Mouse (Mus musculus): ENCODE data around the gene Csf2rb2. TPM values are rescaled to one million over a fixed set of nuclear protein-coding genes. Genes with fewer than 3 reads are reported as not detected.
"Not testable (repeated sequence)": the region's sequence is repeated elsewhere in the genome, so short reads cannot be mapped to it uniquely, and the experiment has no call there.

The Csf2rb2 gene
- polyA plus RNA-seq, 1 experiment: 7.1 TPM

- H3K36me3 ChIP-seq (ENCODE audit: control insufficient read depth, insufficient read depth, low read length): no peaks in the 10 kb centered on the region
- H3K4me1 ChIP-seq (ENCODE audit: control insufficient read depth, insufficient read depth, low read length): no peaks in the 10 kb centered on the region
- no peak overlapping the region for H3K27ac ChIP-seq (ENCODE audit: insufficient read depth, low read depth, low read length)
- no peak for DNase-seq
- TF ChIP-seq POLR2A (IDR thresholded peaks at IDR 0.05; ENCODE audit: low read depth, low read length): no peak
- TF ChIP-seq CTCF (conservative IDR thresholded peaks at IDR 0.05; ENCODE audit: insufficient read depth, insufficient read length, low read depth, low read length): no peak
- H3K4me3 ChIP-seq (ENCODE audit: insufficient read depth, low read depth, low read length): no peak overlapping the region
- no peaks in the 10 kb centered on the region for H3K27me3 ChIP-seq (replicated peaks; ENCODE audit: control insufficient read depth, insufficient read depth, low read length)
- 75% methylated on average over 3 of the region's 3 CpGs for WGBS
These were observed 28.9 kb upstream of the Csf2rb2 start for GRCm38 (mm10) chr15:78334380-78334779.

GRCm38 (mm10) chr15:78332981-78333380 is 27.5 kb upstream of the Csf2rb2 start:
- no peaks in the 10 kb centered on the region for H3K27me3 ChIP-seq (replicated peaks; ENCODE audit: control insufficient read depth, insufficient read depth, low read length)
- no peak for TF ChIP-seq POLR2A (IDR thresholded peaks at IDR 0.05; ENCODE audit: low read depth, low read length)
- H3K4me3 ChIP-seq (ENCODE audit: insufficient read depth, low read depth, low read length): no peak overlapping the region
- 73% methylated on average over 6 of the region's 6 CpGs for WGBS
- no peaks in the 10 kb centered on the region for H3K4me1 ChIP-seq (ENCODE audit: control insufficient read depth, insufficient read depth, low read length)
- H3K36me3 ChIP-seq (ENCODE audit: control insufficient read depth, insufficient read depth, low read length): no peaks in the 10 kb centered on the region
- no peak for DNase-seq
- no peak overlapping the region for H3K27ac ChIP-seq (ENCODE audit: insufficient read depth, low read depth, low read length)

- 67% methylated on average over 5 of the region's 5 CpGs for WGBS
- Histone ChIP-seq H3K36me3 (ENCODE audit: control insufficient read depth, insufficient read depth, low read length) (no peaks in the 10 kb centered on the region), H3K4me1 (ENCODE audit: control insufficient read depth, insufficient read depth, low read length) (no peaks in the 10 kb centered on the region), H3K27ac (ENCODE audit: insufficient read depth, low read depth, low read length) (no peak overlapping the region), H3K4me3 (ENCODE audit: insufficient read depth, low read depth, low read length) (no peak overlapping the region), H3K27me3 (replicated peaks; ENCODE audit: control insufficient read depth, insufficient read depth, low read length) (no peaks in the 10 kb centered on the region)
- no peak for DNase-seq
- no peak for TF ChIP-seq POLR2A (IDR thresholded peaks at IDR 0.05; ENCODE audit: low read depth, low read length)
- TF ChIP-seq CTCF (conservative IDR thresholded peaks at IDR 0.05; ENCODE audit: insufficient read depth, insufficient read length, low read depth, low read length): no peak
These were observed 26.2 kb upstream of the Csf2rb2 start for GRCm38 (mm10) chr15:78331523-78332340.

GRCm38 (mm10) chr15:78330706-78331105 is 25.2 kb upstream of the Csf2rb2 start:
- WGBS: 82% methylated on average over 4 of the region's 4 CpGs
- no peaks in the 10 kb centered on the region for H3K4me1 ChIP-seq (ENCODE audit: control insufficient read depth, insufficient read depth, low read length)
- no peak overlapping the region for H3K4me3 ChIP-seq (ENCODE audit: insufficient read depth, low read depth, low read length)
- TF ChIP-seq POLR2A (IDR thresholded peaks at IDR 0.05; ENCODE audit: low read depth, low read length) (no peak), CTCF (conservative IDR thresholded peaks at IDR 0.05; ENCODE audit: insufficient read depth, insufficient read length, low read depth, low read length) (no peak)
- no peak overlapping the region for H3K27ac ChIP-seq (ENCODE audit: insufficient read depth, low read depth, low read length)
- H3K27me3 ChIP-seq (replicated peaks; ENCODE audit: control insufficient read depth, insufficient read depth, low read length): no peaks in the 10 kb centered on the region
- no peak for DNase-seq
- H3K36me3 ChIP-seq (ENCODE audit: control insufficient read depth, insufficient read depth, low read length): no peaks in the 10 kb centered on the region

- not testable (repeated sequence) for H3K36me3 ChIP-seq (ENCODE audit: control insufficient read depth, insufficient read depth, low read length); DNase-seq; H3K27ac ChIP-seq (ENCODE audit: insufficient read depth, low read depth, low read length); H3K27me3 ChIP-seq (replicated peaks; ENCODE audit: control insufficient read depth, insufficient read depth, low read length); H3K4me1 ChIP-seq (ENCODE audit: control insufficient read depth, insufficient read depth, low read length); H3K4me3 ChIP-seq (ENCODE audit: insufficient read depth, low read depth, low read length)
- 81% methylated on average over 6 of the region's 6 CpGs for WGBS
These were observed 24.5 kb upstream of the Csf2rb2 start for GRCm38 (mm10) chr15:78329972-78330371.

- Histone ChIP-seq H3K36me3 (ENCODE audit: control insufficient read depth, insufficient read depth, low read length) (no peaks in the 10 kb centered on the region), H3K27me3 (replicated peaks; ENCODE audit: control insufficient read depth, insufficient read depth, low read length) (no peaks in the 10 kb centered on the region), H3K27ac (ENCODE audit: insufficient read depth, low read depth, low read length) (no peak overlapping the region), H3K4me1 (ENCODE audit: control insufficient read depth, insufficient read depth, low read length) (no peaks in the 10 kb centered on the region), H3K4me3 (ENCODE audit: insufficient read depth, low read depth, low read length) (no peak overlapping the region)
- no peak for DNase-seq
- WGBS: 82% methylated on average over 3 of the region's 3 CpGs
- TF ChIP-seq POLR2A (IDR thresholded peaks at IDR 0.05; ENCODE audit: low read depth, low read length) (no peak), CTCF (conservative IDR thresholded peaks at IDR 0.05; ENCODE audit: insufficient read depth, insufficient read length, low read depth, low read length) (no peak)
These were observed 23.1 kb upstream of the Csf2rb2 start for GRCm38 (mm10) chr15:78328520-78329097.

GRCm38 (mm10) chr15:78327753-78328341 is 22.3 kb upstream of the Csf2rb2 start:
- H3K4me1 ChIP-seq (ENCODE audit: control insufficient read depth, insufficient read depth, low read length); DNase-seq; H3K27ac ChIP-seq (ENCODE audit: insufficient read depth, low read depth, low read length); H3K36me3 ChIP-seq (ENCODE audit: control insufficient read depth, insufficient read depth, low read length); H3K27me3 ChIP-seq (replicated peaks; ENCODE audit: control insufficient read depth, insufficient read depth, low read length); H3K4me3 ChIP-seq (ENCODE audit: insufficient read depth, low read depth, low read length): not testable (repeated sequence)
- 87% methylated on average over 6 of the region's 6 CpGs for WGBS

Measured in kidney, adult 2 months (tissue).